Mouse (Mus musculus) midbrain, embryonic 13.5 days (tissue): ENCODE results near the gene Tph2. TPM values are rescaled to one million over a fixed set of nuclear protein-coding genes. Genes with fewer than 3 reads are reported as not detected.

Source experiments
- ATAC-seq: fragments of 200-750 bp; cut with Nextera tagmentation; 2 replicates; pipeline ENCODE4 v1.8.0; 2017; ENCODE audit warnings: mild to moderate bottlenecking, moderate TSS enrichment, moderate library complexity
- H3K27ac ChIP-seq: fragments of 300-500 bp; sonication (generic); 2 replicates; pipeline ENCODE4 v1.5.1; 2015; ENCODE audit warnings: inconsistent platforms, mild to moderate bottlenecking, moderate library complexity
- H3K27me3 ChIP-seq: fragments of 300-500 bp; sonication (generic); 2 replicates; pipeline ENCODE4 v1.6.1; 2015; ENCODE audit warnings: mild to moderate bottlenecking, inconsistent platforms
- H3K36me3 ChIP-seq: fragments of 300-500 bp; sonication (generic); 2 replicates; pipeline ENCODE4 v1.6.1; 2015; ENCODE audit warnings: mild to moderate bottlenecking, inconsistent platforms
- H3K4me1 ChIP-seq: fragments of 300-500 bp; sonication (generic); replicated peaks from 2 replicates; pipeline ENCODE4 v1.6.1; 2015; ENCODE audit warnings: inconsistent platforms
- H3K4me2 ChIP-seq: fragments of 300-500 bp; sonication (generic); replicated peaks from 2 replicates; pipeline ENCODE4 v1.6.1; 2015; ENCODE audit warnings: moderate library complexity, mild to moderate bottlenecking, inconsistent platforms
- H3K4me3 ChIP-seq: fragments of 300-500 bp; sonication (generic); replicated peaks from 2 replicates; pipeline ENCODE4 v1.5.1; 2015; ENCODE audit warnings: mild to moderate bottlenecking, inconsistent platforms
- H3K9ac ChIP-seq: fragments of 300-500 bp; sonication (generic); replicated peaks from 2 replicates; pipeline ENCODE4 v1.6.1; 2015; ENCODE audit warnings: mild to moderate bottlenecking, inconsistent platforms
- H3K9me3 ChIP-seq: fragments of 300-500 bp; sonication (generic); 2 replicates; pipeline ENCODE4 v1.6.1; 2016; ENCODE audit warnings: mild to moderate bottlenecking, inconsistent platforms
- WGBS: fragments of 180-500 bp; shearing (Covaris S2); methylation state at CpG from one replicate; pipeline ENCODE4 v1.1.7; 2015; 5-methylcytosine and 5-hydroxymethylcytosine counted together
- polyA plus RNA-seq: library from polyadenylated mRNA; unstranded; fragments of >200 nt; fragmentation: Nextera tagmentation; extraction: Ambion mirVana; gene quantifications from 2 replicates; pipeline ENCODE4 v1.2.1, GENCODE M21; 2015

The Tph2 gene
- polyA plus RNA-seq, 1 experiment from 2014 or later, result 7.8 TPM

DNA sequence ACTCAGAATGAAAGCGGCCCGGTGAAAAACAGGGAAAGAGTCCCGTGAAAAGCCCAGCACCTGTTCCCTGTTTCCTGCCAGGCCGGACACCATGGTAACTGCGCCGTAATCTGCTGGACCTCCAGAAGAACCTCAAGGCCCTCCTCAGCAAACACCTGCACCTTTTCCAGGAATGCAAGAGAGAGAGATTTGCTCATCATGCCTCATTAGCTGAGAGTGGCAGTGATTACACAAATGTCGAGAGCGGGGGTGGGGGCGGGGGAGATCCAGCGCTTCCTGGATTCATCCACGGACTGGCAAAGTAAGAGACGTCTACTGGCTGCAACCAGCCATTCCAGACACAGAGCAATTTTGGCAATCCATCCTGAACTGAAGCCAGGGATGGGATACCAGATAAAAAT lies 9.2 kb downstream of the Tph2 start:
- Histone ChIP-seq H3K4me3 (no peak overlapping the region), H3K27me3 (no peaks in the 10 kb centered on the region), H3K9me3 (no peaks in the 10 kb centered on the region), H3K27ac (no peak overlapping the region), H3K4me1 (peaks cover 4% of the 10 kb centered on the region; the same call in 1 of the 2 replicates), H3K9ac (no peak overlapping the region), H3K4me2 (no peak overlapping the region), H3K36me3 (no peaks in the 10 kb centered on the region)
- ATAC-seq, result no peak
- WGBS, result 60% methylated on average over 12 of the region's 12 CpGs

DNA sequence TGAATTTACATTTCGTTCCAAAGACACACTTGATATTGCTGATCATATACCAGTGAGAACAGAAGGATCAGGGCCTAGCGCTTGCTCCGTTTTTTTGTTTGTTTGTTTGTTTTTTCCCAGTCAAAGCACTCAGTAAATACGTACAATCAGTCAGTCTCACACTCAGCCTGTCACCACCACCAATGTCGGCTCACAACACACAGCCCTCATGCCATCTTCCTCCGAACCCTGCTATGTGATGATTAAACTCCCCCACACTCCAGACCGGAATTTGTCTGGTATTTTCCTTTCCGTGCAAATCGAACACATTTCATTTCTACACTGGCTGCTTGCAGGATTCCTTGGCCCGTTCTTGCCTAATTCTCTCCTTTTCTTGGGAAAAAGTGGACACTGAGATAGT lies 11.5 kb downstream of the Tph2 start:
- Histone ChIP-seq H3K27ac (no peak overlapping the region), H3K36me3 (no peaks in the 10 kb centered on the region), H3K4me2 (no peak overlapping the region), H3K27me3 (no peaks in the 10 kb centered on the region), H3K9ac (no peak overlapping the region), H3K4me3 (no peak overlapping the region), H3K4me1 (peaks cover 10% of the 10 kb centered on the region; the same call in 1 of the 2 replicates), H3K9me3 (no peaks in the 10 kb centered on the region)
- ATAC-seq, result no peak
- 85% methylated on average over 10 of the region's 10 CpGs for WGBS

DNA sequence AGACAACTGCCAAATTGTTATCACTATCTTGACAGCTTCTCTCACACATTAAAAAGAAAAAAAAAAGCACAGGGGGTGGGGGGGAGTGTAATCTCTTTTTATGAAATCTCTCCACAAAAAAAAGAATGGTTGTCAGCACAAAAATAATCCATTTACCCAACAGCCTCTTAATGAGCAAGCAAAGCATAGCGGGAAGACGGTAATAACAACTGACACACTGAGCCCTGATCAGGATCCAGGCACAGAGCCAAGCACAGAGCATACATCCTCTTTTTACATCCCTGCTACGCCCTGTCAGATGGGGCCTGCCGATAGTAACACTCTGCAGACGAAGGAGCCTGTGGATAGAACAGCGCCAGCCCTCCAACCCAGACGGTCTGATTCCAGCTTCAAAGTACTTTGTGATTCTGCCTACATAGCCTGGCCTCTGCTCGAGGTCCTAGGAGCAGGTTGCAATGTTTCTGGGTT lies 13.4 kb downstream of the Tph2 start:
- Histone ChIP-seq H3K27ac (0 out of 2 replicates have a peak overlapping the region, but pooled peaks have one; percentile 17), H3K9ac (no peak overlapping the region), H3K9me3 (no peaks in the 10 kb centered on the region), H3K4me2 (no peak overlapping the region), H3K4me3 (no peak overlapping the region), H3K36me3 (no peaks in the 10 kb centered on the region), H3K27me3 (no peaks in the 10 kb centered on the region), H3K4me1 (peaks cover 10% of the 10 kb centered on the region; the same call in 1 of the 2 replicates)
- peak; percentile 71; the same call in 1 of the 2 replicates for ATAC-seq
- WGBS, result 54% methylated on average over 8 of the region's 8 CpGs

DNA sequence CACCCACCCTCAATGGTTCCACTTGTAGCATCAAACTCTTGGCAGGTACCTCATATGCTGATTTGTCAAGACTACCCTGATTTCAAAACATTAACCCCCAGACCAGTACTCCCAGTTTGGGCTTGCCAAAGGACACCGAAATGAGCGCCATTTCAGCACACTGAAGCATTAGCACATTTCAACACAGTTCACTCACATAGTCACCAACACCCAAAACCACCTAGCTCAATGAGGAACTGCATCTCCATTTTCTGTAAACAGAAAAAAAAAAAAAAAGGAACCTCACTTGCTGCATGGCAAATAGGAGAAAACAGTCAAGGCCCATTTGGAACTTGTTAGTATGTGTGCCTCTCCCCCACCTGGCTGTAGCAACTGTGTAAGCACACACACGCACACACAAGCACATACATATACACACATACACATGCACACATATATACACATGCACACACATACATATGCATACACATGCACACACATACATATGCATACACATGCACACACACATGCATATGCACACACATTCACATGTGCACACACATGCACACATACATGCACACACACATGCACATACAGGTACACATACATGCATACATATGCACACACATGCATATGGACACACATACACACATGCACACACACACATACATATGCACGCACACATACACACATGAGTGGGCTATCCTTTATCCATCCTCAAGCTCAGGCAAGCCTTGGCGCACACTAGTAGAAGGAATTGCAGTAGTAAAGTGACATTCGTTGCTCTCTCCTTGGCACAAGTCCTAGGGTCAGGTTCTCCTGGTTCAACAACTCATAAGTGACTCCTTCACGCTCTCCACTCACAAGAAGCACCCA lies 14.1 kb downstream of the Tph2 start:
- Histone ChIP-seq H3K27ac (no peak overlapping the region), H3K36me3 (no peaks in the 10 kb centered on the region), H3K27me3 (no peaks in the 10 kb centered on the region), H3K4me3 (no peak overlapping the region), H3K4me2 (no peak overlapping the region), H3K9me3 (no peaks in the 10 kb centered on the region), H3K4me1 (peaks cover 10% of the 10 kb centered on the region; the same call in 1 of the 2 replicates), H3K9ac (no peak overlapping the region)
- WGBS, result 92% methylated on average over 7 of the region's 7 CpGs
- peak; percentile 28 for ATAC-seq

DNA sequence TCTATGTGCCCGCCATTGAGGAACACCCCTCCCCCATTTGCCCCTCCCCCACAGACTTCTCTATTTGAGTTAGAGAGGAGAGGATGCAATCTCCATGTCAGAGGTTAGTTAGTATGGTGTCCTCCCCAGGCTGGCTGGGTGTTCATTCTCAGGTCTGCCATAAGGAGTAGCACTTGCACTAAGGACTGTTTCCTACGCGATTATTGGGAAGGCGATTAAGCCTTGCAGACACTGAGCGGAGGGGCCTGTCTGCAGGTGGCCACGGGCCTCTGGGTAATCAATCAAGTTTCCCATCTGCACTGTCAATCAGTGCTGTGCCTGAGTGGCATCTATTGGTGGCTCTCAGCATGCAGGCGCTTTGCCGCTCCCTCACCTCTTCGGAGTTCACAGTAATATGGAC lies 15.4 kb downstream of the Tph2 start:
- Histone ChIP-seq H3K27me3 (no peaks in the 10 kb centered on the region), H3K9ac (no peak overlapping the region), H3K4me2 (0 out of 2 replicates have a peak overlapping the region, but pooled peaks have one; percentile 3), H3K4me3 (no peak overlapping the region), H3K4me1 (peaks cover 10% of the 10 kb centered on the region; the same call in 1 of the 2 replicates), H3K36me3 (no peaks in the 10 kb centered on the region), H3K27ac (no peak overlapping the region; the same call in 1 of the 2 replicates), H3K9me3 (no peaks in the 10 kb centered on the region)
- 24% methylated on average over 9 of the region's 9 CpGs for WGBS
- peak; percentile 70 for ATAC-seq

DNA sequence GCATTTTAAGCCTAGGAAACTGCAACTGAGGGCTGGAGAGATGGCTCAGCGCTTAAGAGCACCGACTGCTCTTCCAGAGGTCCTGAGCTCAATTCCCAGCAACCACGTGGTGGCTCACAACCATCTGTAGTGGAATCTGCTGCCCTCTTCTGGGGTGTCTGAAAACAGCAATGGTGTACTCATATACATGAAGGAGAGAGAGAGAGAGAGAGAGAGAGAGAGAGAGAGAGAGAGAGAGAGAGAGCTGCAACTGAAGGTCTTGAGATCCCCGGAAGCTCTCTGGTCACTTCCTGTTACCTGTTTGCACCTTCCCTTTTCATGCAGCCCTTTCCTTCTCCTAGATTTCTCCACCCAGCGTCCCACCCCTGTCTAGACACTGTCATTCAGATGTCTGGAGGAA lies 24.5 kb downstream of the Tph2 start:
- H3K4me3 ChIP-seq, result no peak overlapping the region
- no peaks in the 10 kb centered on the region for H3K36me3 ChIP-seq
- H3K27ac ChIP-seq, result no peak overlapping the region
- no peak overlapping the region for H3K4me2 ChIP-seq
- H3K9ac ChIP-seq, result no peak overlapping the region
- no peaks in the 10 kb centered on the region for H3K4me1 ChIP-seq
- WGBS, result 74% methylated on average over 5 of the region's 5 CpGs
- H3K9me3 ChIP-seq, result no peaks in the 10 kb centered on the region
- H3K27me3 ChIP-seq, result no peaks in the 10 kb centered on the region
- no peak for ATAC-seq

DNA sequence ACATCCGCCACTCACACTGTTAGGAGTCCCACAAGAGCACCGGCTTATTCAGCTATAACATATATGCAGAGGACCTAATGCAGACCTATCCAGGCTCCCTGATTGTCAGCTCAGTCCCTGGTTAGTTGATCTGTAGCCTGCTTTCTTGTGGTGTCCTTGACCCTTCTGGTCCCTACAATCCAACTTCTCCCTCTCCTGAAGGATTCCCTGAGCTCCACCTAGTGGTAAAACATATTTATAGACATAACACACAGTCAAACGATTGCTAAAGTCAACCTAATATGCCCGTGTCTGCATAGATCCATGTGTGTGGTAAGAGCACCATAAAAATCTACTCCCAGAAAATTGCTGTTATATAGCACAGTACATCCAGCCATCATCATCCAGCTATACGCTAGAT lies 37.5 kb downstream of the Tph2 start:
- no peak overlapping the region for H3K4me3 ChIP-seq
- no peaks in the 10 kb centered on the region for H3K27me3 ChIP-seq
- no peaks in the 10 kb centered on the region for H3K9me3 ChIP-seq
- no peaks in the 10 kb centered on the region for H3K4me1 ChIP-seq
- no peak overlapping the region for H3K9ac ChIP-seq
- 75% methylated on average over 5 of the region's 5 CpGs for WGBS
- ATAC-seq, result no peak
- no peak overlapping the region for H3K4me2 ChIP-seq
- no peaks in the 10 kb centered on the region for H3K36me3 ChIP-seq
- H3K27ac ChIP-seq, result no peak overlapping the region

DNA sequence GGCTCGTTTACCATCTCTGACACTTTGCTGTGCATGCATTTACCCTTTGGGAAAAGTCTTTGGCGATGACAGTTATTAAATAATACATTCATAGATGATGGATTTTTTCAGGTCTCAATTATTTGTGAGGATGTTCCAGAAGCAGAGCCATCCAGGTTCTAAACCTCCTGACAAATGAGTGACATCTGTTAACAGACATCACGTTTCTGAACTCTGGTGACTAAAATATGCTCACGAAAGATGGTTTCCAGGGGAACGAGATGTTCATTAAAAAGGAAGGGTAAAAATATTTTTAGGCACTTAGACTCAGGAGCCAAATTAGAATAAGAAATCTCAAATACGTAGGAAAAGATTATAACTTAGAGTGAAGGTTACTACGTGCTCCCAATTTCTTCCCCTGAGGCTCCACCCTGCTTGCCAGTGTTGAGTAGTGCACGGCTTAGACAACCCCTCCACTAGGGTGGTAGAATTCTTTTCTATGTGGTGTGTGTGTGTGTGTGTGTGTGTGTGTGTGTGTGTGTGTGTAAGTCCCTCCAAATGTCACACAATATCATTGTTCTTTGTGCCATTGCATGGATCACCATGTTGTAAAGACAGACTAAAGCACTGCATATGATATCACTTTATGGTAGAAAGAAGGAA lies 38.4 kb downstream of the Tph2 start:
- ATAC-seq, result no peak
- Histone ChIP-seq H3K4me2 (no peak overlapping the region), H3K9me3 (no peaks in the 10 kb centered on the region), H3K4me3 (no peak overlapping the region), H3K27me3 (no peaks in the 10 kb centered on the region), H3K27ac (no peak overlapping the region), H3K4me1 (no peaks in the 10 kb centered on the region), H3K9ac (no peak overlapping the region), H3K36me3 (no peaks in the 10 kb centered on the region)
- WGBS, result 86% methylated on average over 8 of the region's 8 CpGs

DNA sequence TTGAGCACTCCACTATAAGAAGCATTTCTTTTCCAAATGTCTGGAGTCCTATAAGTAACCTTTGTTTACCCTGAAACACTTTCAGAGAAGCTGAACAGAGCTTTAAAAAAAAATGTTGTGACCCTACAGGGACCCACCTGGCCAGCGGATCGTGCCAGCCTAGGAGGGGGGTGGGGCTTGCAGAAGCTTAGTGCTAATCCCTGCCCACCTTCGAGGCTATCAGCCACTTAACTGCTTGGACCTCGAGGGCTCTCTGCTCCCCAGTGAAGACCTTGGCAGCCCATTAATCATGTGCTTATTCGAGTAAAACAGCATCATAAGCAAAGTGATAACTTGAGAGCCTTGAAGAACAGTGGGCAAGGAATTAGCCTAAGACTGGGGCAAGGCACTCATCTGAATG lies 40.3 kb downstream of the Tph2 start:
- no peak for ATAC-seq
- Histone ChIP-seq H3K4me3 (no peak overlapping the region), H3K27me3 (no peaks in the 10 kb centered on the region), H3K9ac (no peak overlapping the region), H3K4me2 (no peak overlapping the region), H3K36me3 (no peaks in the 10 kb centered on the region), H3K9me3 (no peaks in the 10 kb centered on the region), H3K4me1 (no peaks in the 10 kb centered on the region), H3K27ac (no peak overlapping the region)
- 28% methylated on average over 5 of the region's 5 CpGs for WGBS

DNA sequence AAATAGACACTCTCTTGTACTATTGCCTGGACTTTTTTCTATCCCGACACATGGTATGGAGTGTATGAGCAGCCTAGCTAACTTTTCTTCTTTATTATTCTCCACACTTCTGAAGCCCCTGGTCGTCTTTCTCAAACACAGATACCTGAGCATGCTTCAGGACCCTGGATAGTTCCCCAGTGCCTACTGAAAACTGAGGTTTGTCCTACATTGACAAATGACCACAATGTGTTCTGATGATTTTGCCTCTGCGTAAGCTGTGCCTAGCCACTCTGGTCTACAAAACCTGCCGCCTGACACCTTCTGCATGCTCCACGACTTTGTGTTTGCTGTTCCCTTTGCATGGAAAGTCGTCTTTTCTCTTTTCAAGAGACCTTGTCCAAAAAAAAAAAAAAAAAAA lies 41.2 kb downstream of the Tph2 start:
- ATAC-seq, result no peak
- 68% methylated on average over 6 of the region's 6 CpGs for WGBS
- H3K27me3 ChIP-seq, result no peaks in the 10 kb centered on the region
- no peak overlapping the region for H3K4me3 ChIP-seq
- no peaks in the 10 kb centered on the region for H3K9me3 ChIP-seq
- no peaks in the 10 kb centered on the region for H3K36me3 ChIP-seq
- no peaks in the 10 kb centered on the region for H3K4me1 ChIP-seq
- H3K27ac ChIP-seq, result no peak overlapping the region
- no peak overlapping the region for H3K9ac ChIP-seq
- H3K4me2 ChIP-seq, result no peak overlapping the region

DNA sequence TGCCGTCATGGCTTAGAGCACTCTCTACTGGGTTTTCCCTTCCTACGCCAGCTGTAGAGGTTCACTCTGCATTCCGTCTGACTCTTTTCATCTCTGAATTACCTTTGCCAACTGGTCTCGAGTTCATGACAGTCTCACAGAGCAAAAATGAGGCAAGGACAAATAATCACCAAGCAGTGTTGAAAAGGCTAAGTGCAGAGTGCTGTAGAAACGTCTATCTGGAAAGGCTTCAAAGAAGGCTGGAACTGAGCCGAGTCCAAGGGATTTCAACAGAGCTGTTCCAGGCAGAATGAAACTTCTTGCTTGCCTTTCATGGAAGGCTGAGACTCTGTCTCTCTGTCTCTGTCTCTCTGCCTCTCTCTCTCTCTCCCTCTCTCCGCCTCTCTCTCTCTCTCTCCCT lies 47.8 kb downstream of the Tph2 start:
- no peak overlapping the region for H3K27ac ChIP-seq
- 90% methylated on average over 7 of the region's 7 CpGs for WGBS
- ATAC-seq, result no peak
- no peaks in the 10 kb centered on the region for H3K27me3 ChIP-seq
- H3K4me2 ChIP-seq, result no peak overlapping the region
- H3K9me3 ChIP-seq, result no peaks in the 10 kb centered on the region
- no peak overlapping the region for H3K9ac ChIP-seq
- H3K36me3 ChIP-seq, result no peaks in the 10 kb centered on the region
- no peak overlapping the region for H3K4me3 ChIP-seq
- no peaks in the 10 kb centered on the region for H3K4me1 ChIP-seq

DNA sequence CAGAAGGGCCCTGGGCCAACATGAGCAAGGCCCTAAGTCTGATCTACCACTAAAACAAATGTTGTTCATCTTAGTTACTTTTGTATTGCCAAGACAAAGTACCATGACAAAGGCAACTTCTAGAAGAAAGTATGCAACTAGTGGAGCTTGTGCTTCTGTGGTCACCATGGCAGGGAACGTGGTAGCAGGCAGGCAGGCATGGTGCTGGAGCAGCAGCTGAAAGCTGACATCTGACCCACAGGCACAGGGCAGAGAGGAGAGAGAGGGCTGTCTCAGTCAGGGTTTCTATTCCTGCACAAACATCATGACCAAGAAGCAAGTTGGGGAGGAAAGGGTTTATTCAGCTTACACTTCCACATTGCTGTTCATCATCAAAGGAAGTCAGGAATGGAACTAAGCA lies 56.9 kb downstream of the Tph2 start:
- WGBS, result 77% methylated on average over 1 of the region's 1 CpGs
- Histone ChIP-seq H3K4me2 (no peak overlapping the region), H3K9ac (no peak overlapping the region), H3K4me1 (peaks cover 18% of the 10 kb centered on the region), H3K36me3 (no peaks in the 10 kb centered on the region), H3K4me3 (no peak overlapping the region), H3K27me3 (no peaks in the 10 kb centered on the region), H3K9me3 (no peaks in the 10 kb centered on the region), H3K27ac (no peak overlapping the region)
- no peak for ATAC-seq
